ENCODE assay signal across 35 mouse cellular contexts in the genomic region with DNA sequence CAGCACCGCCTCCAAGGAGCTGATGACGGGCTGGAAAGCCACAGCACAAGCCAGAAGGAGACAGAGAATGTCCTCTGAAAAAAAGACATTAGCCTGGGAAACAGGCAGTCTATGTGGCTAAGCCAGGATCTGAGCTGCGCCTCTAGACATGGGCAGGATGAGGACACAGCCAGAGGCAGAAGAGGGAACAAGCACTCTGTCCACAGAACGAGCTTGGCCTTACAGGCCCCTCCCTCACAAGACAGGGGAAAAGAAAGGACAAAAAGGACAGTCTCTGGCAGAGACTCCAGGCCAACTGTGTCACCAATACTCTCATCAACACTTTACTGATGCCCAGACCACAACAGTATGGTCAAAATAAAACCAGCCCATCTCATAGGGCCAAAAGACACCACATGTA. TPM values are rescaled to one million over a fixed set of nuclear protein-coding genes. Genes with fewer than 3 reads are reported as not detected.
DNase-seq lines count a peak whose midpoint lies in the region; ATAC-seq and TF ChIP-seq lines count a peak whose summit lies in the region.
"Had no signal": no experiment of that assay in that cellular context is flagged by ENCODE, and none has a peak within 500 bp of the region (broad histone marks: within the 10 kb centered on the region; RNA-seq: fewer than 3 reads in every experiment).

No protein-coding gene starts in this region.

- TF ChIP-seq POLR2A in cerebellum, adult 2 months (IDR thresholded peaks at IDR 0.05; ENCODE audit: borderline replicate concordance, insufficient read depth, low read length): no peak
- TF ChIP-seq POLR2A in olfactory bulb, adult 2 months (IDR thresholded peaks at IDR 0.05; ENCODE audit: insufficient read depth, low read depth, low read length): no peak

- no peak for ATAC-seq in hindbrain, postnatal 0 days
- no peak for ATAC-seq in hindbrain, embryonic 11.5 days (ENCODE audit: low FRiP score)
- ATAC-seq in midbrain, embryonic 13.5 days: no peak
- ATAC-seq in midbrain, embryonic 16.5 days: no peak
- no peak for ATAC-seq in erythroid progenitor cell, adult 5-6 weeks (replicated peaks; ENCODE audit: low FRiP score, poor library complexity, severe bottlenecking)
- ATAC-seq: forebrain, embryonic 13.5 days; inflammation-experienced regulatory T-cells, adult 6 months; liver, embryonic 12.5 days; liver, postnatal 0 days had no signal

- 0 out of 2 replicates have a peak, but pooled peaks cover 3% of the 10 kb centered on the region for H3K4me1 ChIP-seq in cerebellum, adult 2 months (ENCODE audit: control insufficient read depth, insufficient read depth, low read length)
- no peaks in the 10 kb centered on the region for H3K4me1 ChIP-seq in hindbrain, postnatal 0 days (ENCODE audit: insufficient read depth, low read length)
- H3K4me1 ChIP-seq in hindbrain, embryonic 11.5 days (replicated peaks; ENCODE audit: control insufficient read depth, insufficient read depth, low read length): no peaks in the 10 kb centered on the region
- 0 out of 2 replicates have a peak, but pooled peaks cover 3% of the 10 kb centered on the region for H3K4me1 ChIP-seq in midbrain, embryonic 13.5 days (replicated peaks)
- H3K4me1 ChIP-seq in midbrain, embryonic 16.5 days (ENCODE audit: control insufficient read depth, insufficient read depth, low read length): no peaks in the 10 kb centered on the region
- peaks cover 15% of the 10 kb centered on the region for H3K4me1 ChIP-seq in olfactory bulb, adult 2 months (ENCODE audit: control insufficient read depth, insufficient read depth, low read length)
- H3K4me1 ChIP-seq: forebrain, embryonic 13.5 days; hindbrain, embryonic 12.5 days; neural tube, embryonic 15.5 days had no signal

- DNase-seq in cerebellum, adult 2 months: no peak
- no peak for DNase-seq in cerebellum, adult 18-20 months
- no peak for DNase-seq in hindbrain, postnatal 0 days (ENCODE audit: low spot score)
- DNase-seq in hindbrain, embryonic 11.5 days (ENCODE audit: low spot score): no peak
- DNase-seq: adrenal gland, adult 8-10 months; cerebellum, adult 11 months; cerebellum, postnatal 10 days; gastrocnemius, adult 2 months; gastrocnemius, postnatal 36 days; heart, adult 2 months; heart, postnatal 10 days; kidney, adult 11 months; kidney, postnatal 14 days; left cerebral cortex, postnatal 4 days; liver, postnatal 0 days; lung, postnatal 36 days; right cerebral cortex, adult 18-20 months; spleen, adult 18-20 months; thymus, adult 2 months; thymus, postnatal 36 days had no signal

- no peaks in the 10 kb centered on the region for H3K27me3 ChIP-seq in cerebellum, adult 2 months (ENCODE audit: control insufficient read depth, insufficient read depth, low read length)
- no peaks in the 10 kb centered on the region for H3K27me3 ChIP-seq in hindbrain, postnatal 0 days (ENCODE audit: insufficient read depth, low read length)
- H3K27me3 ChIP-seq in hindbrain, embryonic 11.5 days (ENCODE audit: control insufficient read depth, insufficient read depth, low read length): no peaks in the 10 kb centered on the region
- no peaks in the 10 kb centered on the region for H3K27me3 ChIP-seq in midbrain, embryonic 13.5 days
- no peaks in the 10 kb centered on the region for H3K27me3 ChIP-seq in midbrain, embryonic 16.5 days (ENCODE audit: control insufficient read depth, insufficient read depth, low read depth, low read length)
- H3K27me3 ChIP-seq: CH12.LX; forebrain, embryonic 13.5 days; heart, embryonic 13.5 days; hindbrain, embryonic 12.5 days; liver, embryonic 12.5 days; megakaryocyte, embryonic 14.5 days; neural tube, embryonic 15.5 days had no signal

- H3K27ac ChIP-seq in cerebellum, adult 2 months (ENCODE audit: insufficient read depth, low read length): peak overlapping the region; percentile 2; the same call in 1 of the 2 replicates
- H3K27ac ChIP-seq in hindbrain, postnatal 0 days: peak overlapping the region; percentile 6; the same call in 1 of the 2 replicates
- no peak overlapping the region for H3K27ac ChIP-seq in hindbrain, embryonic 11.5 days (ENCODE audit: low read depth, low read length)
- 0 out of 2 replicates have a peak overlapping the region, but pooled peaks have one; percentile 41 for H3K27ac ChIP-seq in midbrain, embryonic 13.5 days
- H3K27ac ChIP-seq in midbrain, embryonic 16.5 days (ENCODE audit: low read length): no peak overlapping the region; the same call in 1 of the 2 replicates
- H3K27ac ChIP-seq in olfactory bulb, adult 2 months (ENCODE audit: insufficient read depth, low read depth, low read length): peak overlapping the region; percentile 88
- H3K27ac ChIP-seq: forebrain, embryonic 13.5 days; gastrocnemius, adult 2 months; heart, adult 2 months; heart, embryonic 13.5 days; hindbrain, embryonic 12.5 days; liver, embryonic 12.5 days; neural tube, embryonic 15.5 days had no signal

- peaks cover 44% of the 10 kb centered on the region for H3K36me3 ChIP-seq in hindbrain, postnatal 0 days (ENCODE audit: insufficient read depth, low read length)
- peaks cover 24% of the 10 kb centered on the region for H3K36me3 ChIP-seq in hindbrain, embryonic 11.5 days (ENCODE audit: control insufficient read depth, insufficient read depth, low read length)
- H3K36me3 ChIP-seq in midbrain, embryonic 13.5 days: peaks cover 81% of the 10 kb centered on the region
- H3K36me3 ChIP-seq in midbrain, embryonic 16.5 days (ENCODE audit: control insufficient read depth, insufficient read depth, low read length): peaks cover 42% of the 10 kb centered on the region

- H3K9me3 ChIP-seq in hindbrain, postnatal 0 days (ENCODE audit: low read length): no peaks in the 10 kb centered on the region
- no peaks in the 10 kb centered on the region for H3K9me3 ChIP-seq in hindbrain, embryonic 11.5 days (ENCODE audit: control insufficient read depth, low read length)
- no peaks in the 10 kb centered on the region for H3K9me3 ChIP-seq in midbrain, embryonic 13.5 days
- H3K9me3 ChIP-seq in midbrain, embryonic 16.5 days (replicated peaks; ENCODE audit: control insufficient read depth, low read length, poor library complexity, severe bottlenecking): no peaks in the 10 kb centered on the region
- H3K9me3 ChIP-seq: forebrain, embryonic 13.5 days; heart, embryonic 13.5 days; hindbrain, embryonic 12.5 days; liver, embryonic 12.5 days; megakaryocyte, embryonic 14.5 days; neural tube, embryonic 15.5 days had no signal

- H3K4me2 ChIP-seq in hindbrain, postnatal 0 days (ENCODE audit: low read depth, low read length): no peak overlapping the region
- no peak overlapping the region for H3K4me2 ChIP-seq in hindbrain, embryonic 11.5 days (replicated peaks; ENCODE audit: low read depth, low read length)
- no peak overlapping the region for H3K4me2 ChIP-seq in midbrain, embryonic 13.5 days (replicated peaks)
- no peak overlapping the region for H3K4me2 ChIP-seq in midbrain, embryonic 16.5 days (ENCODE audit: low read length)
- H3K4me2 ChIP-seq: forebrain, embryonic 13.5 days; heart, embryonic 13.5 days; hindbrain, embryonic 12.5 days; liver, embryonic 12.5 days; neural tube, embryonic 15.5 days had no signal

- 58% methylated on average over 4 of the region's 4 CpGs for WGBS in cerebellum, adult 2 months
- 61% methylated on average over 4 of the region's 4 CpGs for WGBS in hindbrain, postnatal 0 days
- 65% methylated on average over 4 of the region's 4 CpGs for WGBS in hindbrain, embryonic 11.5 days
- WGBS in midbrain, embryonic 13.5 days: 51% methylated on average over 4 of the region's 4 CpGs
- WGBS in midbrain, embryonic 16.5 days: 50% methylated on average over 4 of the region's 4 CpGs
- WGBS in olfactory bulb, adult 2 months: 28% methylated on average over 4 of the region's 4 CpGs

- H3K9ac ChIP-seq in hindbrain, postnatal 0 days (replicated peaks; ENCODE audit: low read length): no peak overlapping the region
- no peak overlapping the region for H3K9ac ChIP-seq in hindbrain, embryonic 11.5 days (ENCODE audit: low read depth, low read length)
- no peak overlapping the region for H3K9ac ChIP-seq in midbrain, embryonic 13.5 days (replicated peaks)
- H3K9ac ChIP-seq in midbrain, embryonic 16.5 days (ENCODE audit: low read depth, low read length): no peak overlapping the region
- H3K9ac ChIP-seq: forebrain, embryonic 13.5 days; heart, embryonic 13.5 days; hindbrain, embryonic 12.5 days; liver, embryonic 12.5 days; liver, postnatal 0 days; neural tube, embryonic 15.5 days had no signal

- no peak for TF ChIP-seq CTCF in cerebellum, adult 2 months (IDR thresholded peaks at IDR 0.05; ENCODE audit: borderline replicate concordance, insufficient read depth, low read depth, low read length)
- TF ChIP-seq CTCF in hindbrain, postnatal 0 days (IDR thresholded peaks at IDR 0.05; ENCODE audit: low read depth): no peak
- TF ChIP-seq CTCF in olfactory bulb, adult 2 months (IDR thresholded peaks at IDR 0.05; ENCODE audit: insufficient read depth, low read depth, low read length): no peak

- no peak overlapping the region for H3K4me3 ChIP-seq in cerebellum, adult 2 months (replicated peaks; ENCODE audit: insufficient read depth, low read depth, low read length)
- no peak overlapping the region for H3K4me3 ChIP-seq in hindbrain, postnatal 0 days (ENCODE audit: low read length)
- no peak overlapping the region for H3K4me3 ChIP-seq in hindbrain, embryonic 11.5 days (ENCODE audit: low read depth, low read length)
- no peak overlapping the region for H3K4me3 ChIP-seq in midbrain, embryonic 13.5 days (replicated peaks)
- H3K4me3 ChIP-seq in midbrain, embryonic 16.5 days (ENCODE audit: low read depth, low read length): no peak overlapping the region
- no peak overlapping the region for H3K4me3 ChIP-seq in olfactory bulb, adult 2 months (ENCODE audit: insufficient read depth, low read depth, low read length)
- H3K4me3 ChIP-seq: forebrain, embryonic 13.5 days; gastrocnemius, adult 2 months; heart, adult 2 months; heart, embryonic 13.5 days; hindbrain, embryonic 12.5 days; liver, embryonic 12.5 days; neural tube, embryonic 15.5 days had no signal

RNA-seq across cellular contexts. Expression of gene Hacd3, which starts 20.0 kb away (rescaled TPM):
- polyA plus RNA-seq in cerebellum, adult 2 months (2012; rRNA removed): 150 and 152 TPM in 2 replicates
- total RNA-seq in hindbrain, postnatal 0 days (2014; rRNA removed): 191 and 204 TPM in 2 replicates
- 193 and 205 TPM in 2 replicates for polyA plus RNA-seq in hindbrain, postnatal 0 days (2015; fragmentation: Nextera tagmentation; extraction: Ambion mirVana)
- 114 and 127 TPM in 2 replicates for polyA plus RNA-seq in hindbrain, embryonic 11.5 days (2014; fragmentation: Nextera tagmentation; extraction: Ambion mirVana)
- 188 and 192 TPM in 2 replicates for polyA plus RNA-seq in midbrain, embryonic 13.5 days (2015; fragmentation: Nextera tagmentation; extraction: Ambion mirVana)
- polyA plus RNA-seq in midbrain, embryonic 16.5 days (2015; fragmentation: Nextera tagmentation; extraction: Ambion mirVana): 241 and 246 TPM in 2 replicates
- 150 TPM in 1 of 2 replicates, not detected in the other for polyA plus RNA-seq in olfactory bulb, adult 2 months (2012; ENCODE audit: insufficient read depth, insufficient read length, low replicate concordance, missing spikeins)
- 11.5 and 15.9 TPM in 2 replicates for total RNA-seq in erythroid progenitor cell, adult 5-6 weeks (2015; ENCODE audit: low replicate concordance)
- 18.2 and 20.8 TPM in 2 replicates for total RNA-seq in erythroid progenitor cell, adult 5-6 weeks (2017; ENCODE audit: low replicate concordance)

RNA-seq across cellular contexts. Expression of gene Dpp8, which starts 30.7 kb away (rescaled TPM):
- polyA plus RNA-seq in cerebellum, adult 2 months (2012; rRNA removed): 76.6 and 85.8 TPM in 2 replicates
- total RNA-seq in hindbrain, postnatal 0 days (2014; rRNA removed): 77.2 and 84.1 TPM in 2 replicates
- polyA plus RNA-seq in hindbrain, postnatal 0 days (2015; fragmentation: Nextera tagmentation; extraction: Ambion mirVana): 26.9 and 27.7 TPM in 2 replicates
- polyA plus RNA-seq in hindbrain, embryonic 11.5 days (2014; fragmentation: Nextera tagmentation; extraction: Ambion mirVana): 34.4 and 35.4 TPM in 2 replicates
- polyA plus RNA-seq in midbrain, embryonic 13.5 days (2015; fragmentation: Nextera tagmentation; extraction: Ambion mirVana): 40.4 and 45.5 TPM in 2 replicates
- 39.3 and 42.7 TPM in 2 replicates for polyA plus RNA-seq in midbrain, embryonic 16.5 days (2015; fragmentation: Nextera tagmentation; extraction: Ambion mirVana)
- polyA plus RNA-seq in olfactory bulb, adult 2 months (2012; ENCODE audit: insufficient read depth, insufficient read length, low replicate concordance, missing spikeins): 403 TPM in 1 of 2 replicates, not detected in the other
- 70.3 and 82.6 TPM in 2 replicates for total RNA-seq in erythroid progenitor cell, adult 5-6 weeks (2015; ENCODE audit: low replicate concordance)
- total RNA-seq in erythroid progenitor cell, adult 5-6 weeks (2017; ENCODE audit: low replicate concordance): 110 and 113 TPM in 2 replicates

RNA-seq across cellular contexts. Expression of gene Ints14, which starts 40.8 kb away (rescaled TPM):
- polyA plus RNA-seq in cerebellum, adult 2 months (2012; rRNA removed): 24.1 and 26.4 TPM in 2 replicates
- 28.8 and 30.6 TPM in 2 replicates for total RNA-seq in hindbrain, postnatal 0 days (2014; rRNA removed)
- polyA plus RNA-seq in hindbrain, postnatal 0 days (2015; fragmentation: Nextera tagmentation; extraction: Ambion mirVana): 30.0 and 30.4 TPM in 2 replicates
- 68.2 and 72.0 TPM in 2 replicates for polyA plus RNA-seq in hindbrain, embryonic 11.5 days (2014; fragmentation: Nextera tagmentation; extraction: Ambion mirVana)
- polyA plus RNA-seq in midbrain, embryonic 13.5 days (2015; fragmentation: Nextera tagmentation; extraction: Ambion mirVana): 46.1 and 50.3 TPM in 2 replicates
- polyA plus RNA-seq in midbrain, embryonic 16.5 days (2015; fragmentation: Nextera tagmentation; extraction: Ambion mirVana): 35.1 and 37.1 TPM in 2 replicates
- polyA plus RNA-seq in olfactory bulb, adult 2 months (2012; ENCODE audit: insufficient read depth, insufficient read length, low replicate concordance, missing spikeins): not detected in 2 replicates
- 10.5 and 22.7 TPM in 2 replicates for total RNA-seq in erythroid progenitor cell, adult 5-6 weeks (2015; ENCODE audit: low replicate concordance)
- 8.8 and 11.7 TPM in 2 replicates for total RNA-seq in erythroid progenitor cell, adult 5-6 weeks (2017; ENCODE audit: low replicate concordance)

RNA-seq across cellular contexts. Expression of gene Slc24a1, which starts 50.1 kb away (rescaled TPM):
- 0.02 and 0.03 TPM in 2 replicates for polyA plus RNA-seq in cerebellum, adult 2 months (2012; rRNA removed)
- total RNA-seq in hindbrain, postnatal 0 days (2014; rRNA removed): 0.31 TPM in 1 of 2 replicates, not detected in the other
- 0.03 and 0.06 TPM in 2 replicates for polyA plus RNA-seq in hindbrain, postnatal 0 days (2015; fragmentation: Nextera tagmentation; extraction: Ambion mirVana)
- polyA plus RNA-seq in hindbrain, embryonic 11.5 days (2014; fragmentation: Nextera tagmentation; extraction: Ambion mirVana): 0.11 TPM in 1 of 2 replicates, not detected in the other
- 0.03 and 0.04 TPM in 2 replicates for polyA plus RNA-seq in midbrain, embryonic 13.5 days (2015; fragmentation: Nextera tagmentation; extraction: Ambion mirVana)
- polyA plus RNA-seq in midbrain, embryonic 16.5 days (2015; fragmentation: Nextera tagmentation; extraction: Ambion mirVana): 0.10 and 0.20 TPM in 2 replicates
- polyA plus RNA-seq in olfactory bulb, adult 2 months (2012; ENCODE audit: insufficient read depth, insufficient read length, low replicate concordance, missing spikeins): not detected in 2 replicates
- not detected in 2 replicates for total RNA-seq in erythroid progenitor cell, adult 5-6 weeks (2015; ENCODE audit: low replicate concordance)
- 0.51 TPM in 1 of 2 replicates, not detected in the other for total RNA-seq in erythroid progenitor cell, adult 5-6 weeks (2017; ENCODE audit: low replicate concordance)
- total RNA-seq: adrenal gland, adult 8-10 months; gastrocnemius, adult 2 months had no signal
- polyA plus RNA-seq: C2C12; embryonic facial prominence, embryonic 14.5 days; kidney, embryonic 14.5 days had no signal

Comparison
In these comparisons a context has a peak if more than half of its experiments do, and no peak if none do; other contexts are left out.
1. H3K27ac ChIP-seq: peak in cerebellum, adult 2 months (single experiment), hindbrain, postnatal 0 days (single experiment), midbrain, embryonic 13.5 days (single experiment) and olfactory bulb, adult 2 months (single experiment); none in hindbrain, embryonic 11.5 days (single experiment) and midbrain, embryonic 16.5 days (single experiment).
2. RNA of gene Ints14, which starts 40.8 kb away (polyA plus RNA-seq): 68.2 to 72.0 TPM in hindbrain, embryonic 11.5 days, 46.1 to 50.3 TPM in midbrain, embryonic 13.5 days, 35.1 to 37.1 TPM in midbrain, embryonic 16.5 days, 30.0 to 30.4 TPM in hindbrain, postnatal 0 days and 24.1 to 26.4 TPM in cerebellum, adult 2 months; not detected in olfactory bulb, adult 2 months; every median in the first group is over 10 times any median in the second.